Mouse (Mus musculus) cerebral cortex, adult 2 months (tissue): ENCODE results near the gene Slc25a24.

Experiments used
- WGBS: fragments of 180-500 bp; shearing (Covaris S2); methylation state at CpG from one replicate; pipeline ENCODE4 v1.1.7; 2018; 5-methylcytosine and 5-hydroxymethylcytosine counted together

Gene Slc25a24

GRCm38 (mm10) chr3:109171070-109171778 is 48.3 kb downstream of the Slc25a24 start:
- 19% methylated on average over 15 of the region's 15 CpGs for WGBS

- WGBS = 84% methylated on average over 5 of the region's 5 CpGs
These were observed 51.4 kb downstream of the Slc25a24 start for GRCm38 (mm10) chr3:109174394-109174793.

GRCm38 (mm10) chr3:109178705-109179104 is 55.8 kb downstream of the Slc25a24 start:
- 39% methylated on average over 6 of the region's 6 CpGs for WGBS

GRCm38 (mm10) chr3:109179528-109180076 is 56.7 kb downstream of the Slc25a24 start:
- WGBS = 87% methylated on average over 6 of the region's 6 CpGs

- WGBS = 57% methylated on average over 2 of the region's 2 CpGs
These were observed 73.2 kb downstream of the Slc25a24 start for GRCm38 (mm10) chr3:109196166-109196565.

- WGBS = 97% methylated on average over 1 of the region's 1 CpGs
These were observed 76.3 kb downstream of the Slc25a24 start for GRCm38 (mm10) chr3:109199280-109199679.

- 94% methylated on average over 3 of the region's 3 CpGs for WGBS
These were observed 89.4 kb downstream of the Slc25a24 start for GRCm38 (mm10) chr3:109212322-109212721.
